Mouse (Mus musculus) spleen, adult 2 months (tissue): Measurements from ENCODE around the gene Mms22l. TPM values are rescaled to one million over a fixed set of nuclear protein-coding genes. Genes with fewer than 3 reads are reported as not detected.
"Not testable (repeated sequence)": the region's sequence is repeated elsewhere in the genome, so short reads cannot be mapped to it uniquely, and the experiment has no call there.

ENCODE experiments used
- DNase-seq, 2 experiments: peaks; one replicate each; pipeline versions ENCODE4 v3.0.0 to v3.0.0-alpha.2; 2012 to 2021; ENCODE audit warnings: low spot score in 2 of 2, low read depth in 1 of 2
- H3K27ac ChIP-seq: fragments of 200-500 bp; 2 replicates; pipeline ENCODE4 v1.5.1; 2012; ENCODE audit warnings: low read length, inconsistent platforms; ENCODE audit not compliant: insufficient read depth
- H3K27me3 ChIP-seq: fragments of 200-500 bp; 2 replicates; pipeline ENCODE4 v1.6.1; 2012; ENCODE audit warnings: mild to moderate bottlenecking, moderate library complexity, low read length, inconsistent platforms; ENCODE audit not compliant: control insufficient read depth, insufficient read depth
- H3K36me3 ChIP-seq: fragments of 200-500 bp; 2 replicates; pipeline ENCODE4 v1.6.1; 2012; ENCODE audit warnings: mild to moderate bottlenecking, low read length, inconsistent platforms; ENCODE audit not compliant: control insufficient read depth, insufficient read depth
- H3K4me1 ChIP-seq: fragments of 200-500 bp; 2 replicates; pipeline ENCODE4 v1.6.1; 2011; ENCODE audit warnings: inconsistent platforms; ENCODE audit not compliant: control insufficient read depth, insufficient read depth, insufficient read length
- H3K4me3 ChIP-seq: fragments of 200-500 bp; 2 replicates; pipeline ENCODE4 v1.5.1; 2011; ENCODE audit warnings: mild to moderate bottlenecking, inconsistent platforms; ENCODE audit not compliant: insufficient read depth, insufficient read length; ENCODE audit errors: extremely low read depth
- CTCF ChIP-seq: fragments of 200-500 bp; IDR thresholded peaks from 2 replicates; pipeline ENCODE4 v1.5.1; 2011; ENCODE audit warnings: mild to moderate bottlenecking, inconsistent platforms; ENCODE audit not compliant: insufficient read depth, insufficient read length, insufficient replicate concordance; ENCODE audit errors: extremely low read depth
- POLR2A ChIP-seq: fragments of 200-500 bp; IDR thresholded peaks from 2 replicates; pipeline ENCODE4 v1.6.1; 2011; ENCODE audit warnings: low read depth, low read length, inconsistent platforms
- WGBS: fragments of 180-500 bp; shearing (Covaris S2); methylation state at CpG from one replicate; pipeline ENCODE4 v1.1.7; 2018; 5-methylcytosine and 5-hydroxymethylcytosine counted together
- polyA plus RNA-seq: library from polyadenylated mRNA; depleted of rRNA; stranded (reverse); fragments of >200 nt; gene quantifications from 2 replicates; pipeline ENCODE4 v1.2.3, GENCODE M21; 2012; rRNA removed

Gene Mms22l
- polyA plus RNA-seq = 3.6 and 6.2 TPM in 2 replicates

DNA sequence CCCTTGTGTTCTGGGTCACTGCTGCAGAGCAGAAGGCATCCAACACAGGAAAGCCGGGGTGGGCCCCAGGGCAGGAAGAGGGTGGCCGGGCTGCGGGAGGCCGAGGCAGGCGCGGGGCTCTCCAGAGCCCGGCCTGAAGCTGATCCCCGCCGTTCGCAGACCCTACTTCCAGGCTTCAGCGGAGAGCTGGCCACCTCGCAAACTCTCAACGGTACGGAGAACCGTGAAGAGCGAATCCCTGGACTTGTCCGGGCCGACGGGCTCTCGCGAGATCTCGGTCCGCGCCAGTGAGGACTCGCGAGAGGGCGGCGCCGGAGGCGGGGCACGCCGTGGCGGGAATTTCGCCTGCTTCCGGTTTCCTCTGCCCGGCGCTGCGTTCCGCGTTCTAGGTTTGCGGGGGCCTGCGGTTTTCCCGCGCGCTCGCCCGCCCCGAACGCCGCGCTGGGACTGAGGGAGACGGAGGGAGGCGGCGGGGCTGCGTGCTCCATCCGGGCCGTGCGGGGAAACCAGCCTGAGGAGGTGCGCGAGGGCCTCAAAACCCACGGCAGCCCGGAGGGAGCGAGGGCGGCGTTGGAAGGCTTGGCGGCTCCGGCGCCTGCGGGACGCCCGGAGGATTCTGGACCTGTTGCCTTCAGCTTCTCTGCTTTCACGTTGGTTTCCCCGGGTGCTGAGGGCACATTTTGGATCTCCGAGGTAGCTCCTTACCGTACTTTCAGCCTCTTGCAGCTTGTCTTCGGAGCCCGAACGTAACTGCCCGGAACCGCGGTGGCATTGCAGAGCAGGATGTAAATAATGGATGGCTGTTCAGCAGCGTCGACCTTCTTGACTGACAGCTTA, at the start of gene Mms22l:
Gene Mms22l (plus strand): TSS at position 336 of the 837 bp plus-strand sequence.
- no peaks in the 10 kb centered on the region for H3K27me3 ChIP-seq
- no peak for TF ChIP-seq CTCF
- no peak; the same call in 1 of the 2 replicates for TF ChIP-seq POLR2A
- H3K27ac ChIP-seq = peak within 1 kb of the TSS; percentile 89
- peaks cover 2% of the 10 kb centered on the region for H3K4me1 ChIP-seq
- peak; percentile 73 to 88 for DNase-seq
- peak within 1 kb of the TSS; percentile 71 for H3K4me3 ChIP-seq
- WGBS = under 1% methylated on average over 83 of the region's 83 CpGs
- H3K36me3 ChIP-seq = no peaks in the 10 kb centered on the region

DNA sequence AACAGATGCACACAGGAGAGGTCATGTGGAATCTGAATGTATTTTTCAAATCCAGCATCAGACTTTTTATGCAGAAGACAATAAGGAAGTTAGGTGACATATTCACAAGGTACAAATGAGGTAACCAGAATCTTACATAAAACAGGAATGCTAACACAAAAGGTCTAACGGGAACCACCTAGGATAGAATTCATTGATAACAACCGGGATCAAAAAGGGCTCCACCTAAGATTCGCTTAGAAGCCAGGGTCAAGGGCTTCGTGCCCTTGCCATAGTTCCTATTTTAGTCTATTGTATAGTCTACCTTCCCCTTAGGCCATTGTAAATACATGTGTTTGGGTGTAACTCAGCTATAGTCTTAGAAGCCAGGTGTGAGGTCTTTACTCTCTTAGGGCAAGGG, 12.2 kb upstream of the Mms22l start:
- H3K27ac ChIP-seq, H3K27me3 ChIP-seq, H3K4me3 ChIP-seq, DNase-seq, H3K4me1 ChIP-seq, H3K36me3 ChIP-seq: not testable (repeated sequence)
- 88% methylated on average over 4 of the region's 4 CpGs for WGBS

DNA sequence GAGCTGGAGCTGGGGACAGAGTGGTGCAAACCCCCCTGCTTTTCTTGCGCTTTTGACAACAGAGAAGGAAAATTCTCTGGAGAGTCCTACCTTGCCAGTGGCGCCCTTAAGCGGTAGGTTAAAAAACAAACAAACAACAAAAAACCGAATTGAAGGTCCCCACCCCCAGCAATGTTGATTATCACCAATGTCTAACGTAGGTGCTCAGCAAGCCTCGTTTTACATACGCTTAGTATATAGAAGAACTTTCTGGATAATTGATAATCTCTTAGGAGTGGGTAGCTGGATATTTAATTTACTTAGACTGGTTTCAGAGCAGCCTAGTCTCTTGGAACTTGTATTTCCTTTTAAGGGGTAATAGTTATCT, 685 bp downstream of the Mms22l start:
- WGBS = 1% methylated on average over 7 of the region's 7 CpGs
- H3K27ac ChIP-seq = no peak overlapping the region
- H3K36me3 ChIP-seq = no peaks in the 10 kb centered on the region
- peaks cover 2% of the 10 kb centered on the region for H3K4me1 ChIP-seq
- H3K4me3 ChIP-seq = peak overlapping the region; percentile 71
- no peaks in the 10 kb centered on the region for H3K27me3 ChIP-seq
- no peak for DNase-seq
- TF ChIP-seq CTCF = no peak
- no peak for TF ChIP-seq POLR2A

DNA sequence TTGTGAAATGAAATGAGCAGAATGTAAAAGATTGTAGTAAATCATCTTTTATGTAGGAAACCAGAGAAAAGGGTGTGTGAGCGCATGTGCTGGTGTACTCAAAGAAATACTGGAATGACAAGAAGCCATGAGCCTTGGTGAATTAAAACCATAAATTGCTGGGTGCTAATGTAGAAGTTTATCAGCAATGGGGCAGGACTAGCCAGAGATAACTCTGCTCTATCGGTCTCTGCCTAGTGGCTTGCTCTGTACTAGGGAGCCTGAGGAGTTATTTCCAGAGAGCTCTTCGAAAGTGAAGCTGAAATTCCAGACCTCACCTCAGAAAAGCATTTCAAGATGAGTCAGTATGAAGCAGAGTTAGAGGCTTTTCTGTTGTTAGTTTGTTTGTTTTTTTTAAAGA, 12.9 kb downstream of the Mms22l start:
- no peak overlapping the region for H3K27ac ChIP-seq
- peaks cover 1% of the 10 kb centered on the region; the same call in 1 of the 2 replicates for H3K36me3 ChIP-seq
- no peak for TF ChIP-seq CTCF
- no peak for TF ChIP-seq POLR2A
- no peak for DNase-seq
- WGBS = 91% methylated on average over 3 of the region's 3 CpGs
- no peaks in the 10 kb centered on the region for H3K27me3 ChIP-seq
- H3K4me3 ChIP-seq = no peak overlapping the region
- no peaks in the 10 kb centered on the region for H3K4me1 ChIP-seq

DNA sequence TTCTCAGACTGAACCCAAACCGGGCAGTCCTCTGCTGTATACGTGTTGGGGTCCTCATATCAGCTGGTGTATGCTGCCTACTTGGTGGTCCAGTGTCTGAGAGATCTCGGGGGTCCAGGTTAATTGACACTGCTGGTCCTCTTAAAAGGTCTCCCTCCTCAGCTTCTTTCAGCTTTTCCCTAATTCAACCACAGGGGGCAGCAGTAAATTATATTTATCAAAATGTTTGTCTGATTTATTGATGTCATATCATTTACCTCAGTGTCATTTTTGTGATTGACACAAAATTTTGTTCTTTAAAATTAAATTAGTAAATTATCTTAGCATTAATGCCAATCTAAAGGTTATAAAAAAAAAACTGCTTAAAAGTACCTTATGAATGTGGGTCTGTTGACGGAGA, 40.7 kb downstream of the Mms22l start:
- no peak overlapping the region for H3K4me3 ChIP-seq
- no peak overlapping the region for H3K27ac ChIP-seq
- WGBS = 92% methylated on average over 4 of the region's 4 CpGs
- H3K36me3 ChIP-seq = peaks cover 2% of the 10 kb centered on the region; the same call in 1 of the 2 replicates
- TF ChIP-seq POLR2A (no peak), CTCF (no peak)
- no peak for DNase-seq
- H3K4me1 ChIP-seq = no peaks in the 10 kb centered on the region
- H3K27me3 ChIP-seq = no peaks in the 10 kb centered on the region

DNA sequence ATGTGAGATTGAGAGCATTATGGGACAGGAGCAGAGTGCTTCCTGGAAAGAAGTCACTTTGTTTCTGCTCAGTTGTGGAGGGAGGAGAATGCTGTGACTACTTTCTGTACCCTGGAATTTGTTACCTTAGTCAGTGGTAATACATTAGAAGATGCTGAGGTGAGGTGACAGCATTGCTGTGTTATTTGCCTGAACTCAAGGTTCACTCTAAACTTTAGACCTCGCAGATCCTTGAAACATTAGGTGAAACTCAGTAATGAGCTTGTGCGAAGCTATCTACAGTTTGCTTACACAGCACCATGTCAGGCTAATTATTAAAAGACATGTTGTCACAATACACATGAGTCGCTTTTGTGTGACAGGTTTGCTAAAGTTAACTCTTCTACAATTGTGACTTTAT, 47.2 kb downstream of the Mms22l start:
- Histone ChIP-seq H3K36me3 (no peaks in the 10 kb centered on the region), H3K27ac (no peak overlapping the region), H3K4me3 (no peak overlapping the region), H3K27me3 (no peaks in the 10 kb centered on the region), H3K4me1 (no peaks in the 10 kb centered on the region)
- TF ChIP-seq CTCF (no peak), POLR2A (no peak)
- no peak for DNase-seq
- WGBS = 99% methylated on average over 3 of the region's 3 CpGs

DNA sequence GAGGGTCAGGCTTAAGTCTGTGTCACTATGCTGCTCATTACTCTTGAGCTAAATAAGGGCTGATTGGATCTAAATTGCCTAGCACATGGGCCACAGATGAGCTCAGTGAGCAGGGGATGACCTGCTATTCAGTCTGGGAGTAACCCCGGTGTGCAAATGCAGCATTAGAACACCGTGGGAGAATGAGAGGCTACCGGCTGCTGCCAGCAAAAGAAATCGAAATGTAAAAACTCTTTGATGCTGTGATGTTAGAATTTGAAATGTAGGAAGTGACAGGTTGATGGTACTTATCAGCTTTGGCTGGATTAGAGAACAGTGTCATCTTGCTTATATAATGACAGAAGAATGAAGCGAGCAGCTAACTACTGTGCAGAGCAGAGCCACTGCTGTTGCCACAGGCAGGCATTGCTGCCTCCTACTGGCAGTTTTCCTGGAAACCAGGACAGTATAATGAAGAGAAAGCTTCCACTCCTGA, 48.5 kb downstream of the Mms22l start:
- no peaks in the 10 kb centered on the region for H3K36me3 ChIP-seq
- no peaks in the 10 kb centered on the region for H3K4me1 ChIP-seq
- no peak for DNase-seq
- TF ChIP-seq CTCF = no peak
- TF ChIP-seq POLR2A = no peak
- 92% methylated on average over 5 of the region's 5 CpGs for WGBS
- H3K27ac ChIP-seq = no peak overlapping the region
- H3K4me3 ChIP-seq = no peak overlapping the region
- no peaks in the 10 kb centered on the region for H3K27me3 ChIP-seq
